Mouse (Mus musculus): ENCODE data around the gene Magee2.
"Not testable (repeated sequence)": the region's sequence is repeated elsewhere in the genome, so short reads cannot be mapped to it uniquely, and the experiment has no call there.

The Magee2 gene

DNA sequence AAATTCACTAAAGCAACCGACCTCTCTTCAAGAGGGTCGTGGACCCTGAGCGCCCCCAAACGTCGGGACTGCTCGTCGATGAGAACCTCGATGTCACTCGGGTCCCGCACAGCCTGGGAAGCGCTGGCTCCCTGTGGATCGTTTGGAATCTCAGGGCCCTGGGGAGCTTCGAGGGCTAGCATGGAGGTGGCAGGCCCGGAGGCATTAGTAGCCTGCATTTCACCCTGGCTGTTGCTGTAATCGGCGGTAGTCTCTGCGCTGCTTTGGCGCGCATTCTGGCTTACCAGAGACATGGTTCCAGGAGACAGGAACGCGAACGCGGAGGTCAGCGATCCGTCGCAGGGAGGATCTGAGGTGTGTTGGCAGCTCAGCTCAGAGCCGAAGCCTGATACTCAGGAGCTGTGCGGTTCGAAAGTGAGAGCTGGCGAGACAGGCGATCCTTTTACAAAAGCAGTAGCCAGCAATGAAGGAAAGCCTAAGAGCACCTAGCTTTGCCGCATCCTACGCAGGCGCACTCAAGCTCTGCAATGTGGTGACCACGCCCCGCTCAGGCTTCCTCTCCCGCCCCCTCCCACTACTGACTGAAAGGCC is at the start of gene Magee2:
TSS of gene Magee2 (minus strand) at position 517 of the 591 bp plus-strand sequence.
- Histone ChIP-seq H3K9me3 (ENCODE audit: low read length) (no peaks in the 10 kb centered on the region), H3K4me1 (replicated peaks; ENCODE audit: low read depth, low read length) (no peaks in the 10 kb centered on the region; the same call in 1 of the 2 replicates), H3K4me3 (replicated peaks; ENCODE audit: low read length) (peak within 1 kb of the TSS; percentile 79), H3K27me3 (ENCODE audit: insufficient read depth, low read length) (peaks cover 13% of the 10 kb centered on the region), H3K36me3 (ENCODE audit: insufficient read depth, low read length) (no peaks in the 10 kb centered on the region)
- no peak for TF ChIP-seq CTCF (conservative IDR thresholded peaks at IDR 0.05; ENCODE audit: low read length)
- no peak for TF ChIP-seq POU5F1 (IDR thresholded peaks at IDR 0.05; ENCODE audit: borderline replicate concordance, low read length)
- no peak for TF ChIP-seq NANOG (IDR thresholded peaks at IDR 0.05; ENCODE audit: borderline replicate concordance, low read length)

- H3K4me1 ChIP-seq (replicated peaks; ENCODE audit: low read depth, low read length), result no peaks in the 10 kb centered on the region; the same call in 1 of the 2 replicates
- no peaks in the 10 kb centered on the region for H3K36me3 ChIP-seq (ENCODE audit: insufficient read depth, low read length)
- peaks cover 13% of the 10 kb centered on the region for H3K27me3 ChIP-seq (ENCODE audit: insufficient read depth, low read length)
- TF ChIP-seq POU5F1 (IDR thresholded peaks at IDR 0.05; ENCODE audit: borderline replicate concordance, low read length) (no peak), CTCF (conservative IDR thresholded peaks at IDR 0.05; ENCODE audit: low read length) (no peak), NANOG (IDR thresholded peaks at IDR 0.05; ENCODE audit: borderline replicate concordance, low read length) (no peak)
- H3K4me3 ChIP-seq (replicated peaks; ENCODE audit: low read length), result no peak overlapping the region
- H3K9me3 ChIP-seq (ENCODE audit: low read length), result no peaks in the 10 kb centered on the region
These were observed 3.5 kb downstream of the Magee2 start for GRCm38 (mm10) chrX:104853610-104854009.

DNA sequence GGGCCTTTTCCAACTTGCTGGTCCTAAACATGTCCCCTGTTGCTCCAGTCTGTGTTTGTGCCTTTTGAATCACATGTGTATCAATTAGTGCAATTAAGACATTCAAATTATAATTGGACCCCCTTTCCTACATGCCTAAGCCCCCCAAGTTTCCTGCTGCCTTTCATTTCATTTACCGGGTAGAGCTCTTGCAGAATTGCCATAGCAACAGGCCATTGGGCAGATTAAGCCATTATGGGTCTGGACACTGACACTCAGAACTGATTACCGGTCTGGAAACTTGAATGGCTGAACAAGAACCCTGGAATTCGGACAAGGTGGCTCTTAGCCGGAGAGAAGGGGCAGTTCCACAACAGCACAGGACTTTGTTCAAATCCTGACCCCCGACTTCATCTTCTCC is 39.5 kb downstream of the Magee2 start:
- H3K4me1 ChIP-seq (replicated peaks; ENCODE audit: low read depth, low read length); H3K9me3 ChIP-seq (ENCODE audit: low read length); H3K27me3 ChIP-seq (ENCODE audit: insufficient read depth, low read length); H3K36me3 ChIP-seq (ENCODE audit: insufficient read depth, low read length); H3K4me3 ChIP-seq (replicated peaks; ENCODE audit: low read length): not testable (repeated sequence)

DNA sequence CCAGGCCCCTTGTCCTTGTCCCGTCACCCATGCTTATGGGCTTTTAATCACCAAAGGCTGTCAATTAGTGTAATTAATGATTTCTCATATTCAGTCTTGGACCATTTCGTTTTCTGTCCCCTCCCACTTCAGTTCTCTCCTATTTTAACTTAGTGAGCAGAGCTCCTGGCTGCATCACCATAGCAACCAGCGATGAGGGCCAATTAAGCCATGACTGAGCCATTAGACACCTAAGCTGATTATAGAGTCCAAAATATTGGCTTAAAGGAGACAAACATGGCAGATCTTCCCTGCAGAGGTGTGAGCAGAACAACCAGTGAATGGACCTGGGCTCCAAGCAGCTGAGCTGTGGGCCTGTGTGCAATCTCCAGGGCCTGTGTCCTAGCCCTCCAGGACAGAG is 40.1 kb downstream of the Magee2 start:
- not testable (repeated sequence) for H3K4me3 ChIP-seq (replicated peaks; ENCODE audit: low read length); H3K27me3 ChIP-seq (ENCODE audit: insufficient read depth, low read length); H3K9me3 ChIP-seq (ENCODE audit: low read length); H3K36me3 ChIP-seq (ENCODE audit: insufficient read depth, low read length); H3K4me1 ChIP-seq (replicated peaks; ENCODE audit: low read depth, low read length)

- not testable (repeated sequence) for H3K4me1 ChIP-seq (replicated peaks; ENCODE audit: low read depth, low read length); H3K9me3 ChIP-seq (ENCODE audit: low read length); H3K36me3 ChIP-seq (ENCODE audit: insufficient read depth, low read length); H3K27me3 ChIP-seq (ENCODE audit: insufficient read depth, low read length); H3K4me3 ChIP-seq (replicated peaks; ENCODE audit: low read length)
These were observed 43.4 kb downstream of the Magee2 start for GRCm38 (mm10) chrX:104813704-104814103.
